Mouse (Mus musculus) adrenal gland, postnatal 10 days (tissue): ENCODE measurements around the gene Chn2. TPM values are rescaled to one million over a fixed set of nuclear protein-coding genes. Genes with fewer than 3 reads are reported as not detected.

ENCODE experiments used
- DNase-seq: peaks from one replicate; pipeline ENCODE4 v3.0.0; 2021; ENCODE audit warnings: mixed read lengths
- total RNA-seq, 2 experiments: library from RNA; stranded (reverse); gene quantifications; 2 replicates each; pipeline ENCODE4 v1.2.3; 2021

The Chn2 gene
- total RNA-seq, 2 experiments from 2014 or later = 9.5 to 12.2 TPM

GRCm38 (mm10) chr6:54248354-54249252 is 209.2 kb downstream of the Chn2 start:
- DNase-seq = no peak

GRCm38 (mm10) chr6:54251401-54252191 is 212.2 kb downstream of the Chn2 start:
- peak; percentile 22 for DNase-seq

GRCm38 (mm10) chr6:54253206-54253605 is 213.9 kb downstream of the Chn2 start:
- DNase-seq = peak; percentile 59

GRCm38 (mm10) chr6:54253881-54254280 is 214.5 kb downstream of the Chn2 start:
- peak; percentile 12 for DNase-seq

GRCm38 (mm10) chr6:54254759-54255158 is 215.4 kb downstream of the Chn2 start:
- peak; percentile 55 for DNase-seq

- DNase-seq = no peak
Observed at GRCm38 (mm10) chr6:54255321-54255720, 216.0 kb downstream of the Chn2 start.

GRCm38 (mm10) chr6:54256397-54256796 is 217.0 kb downstream of the Chn2 start:
- DNase-seq = peak; percentile 26

- DNase-seq = no peak
Observed at GRCm38 (mm10) chr6:54257552-54257951, 218.2 kb downstream of the Chn2 start.

- no peak for DNase-seq
Observed at GRCm38 (mm10) chr6:54258462-54258861, 219.1 kb downstream of the Chn2 start.

- no peak for DNase-seq
Observed at GRCm38 (mm10) chr6:54262732-54263131, 223.4 kb downstream of the Chn2 start.

GRCm38 (mm10) chr6:54263890-54264289 is 224.5 kb downstream of the Chn2 start:
- no peak for DNase-seq

- no peak for DNase-seq
Observed at GRCm38 (mm10) chr6:54264537-54264936, 225.2 kb downstream of the Chn2 start.

GRCm38 (mm10) chr6:54265384-54265783 is 226.0 kb downstream of the Chn2 start:
- no peak for DNase-seq

- DNase-seq = no peak
Observed at GRCm38 (mm10) chr6:54272556-54273378, 233.4 kb downstream of the Chn2 start.

GRCm38 (mm10) chr6:54273379-54273730 is 234.0 kb downstream of the Chn2 start:
- no peak for DNase-seq

GRCm38 (mm10) chr6:54277234-54277633 is 237.9 kb downstream of the Chn2 start:
- DNase-seq = no peak

GRCm38 (mm10) chr6:54277828-54278227 is 238.5 kb downstream of the Chn2 start:
- no peak for DNase-seq

- no peak for DNase-seq
Observed at GRCm38 (mm10) chr6:54278613-54279012, 239.3 kb downstream of the Chn2 start.

- DNase-seq = no peak
Observed at GRCm38 (mm10) chr6:54279391-54279790, 240.0 kb downstream of the Chn2 start.

- no peak for DNase-seq
Observed at GRCm38 (mm10) chr6:54280248-54280647, 240.9 kb downstream of the Chn2 start.

GRCm38 (mm10) chr6:54283299-54283698 is 243.9 kb downstream of the Chn2 start:
- DNase-seq = no peak

GRCm38 (mm10) chr6:54284167-54284711 is 244.9 kb downstream of the Chn2 start:
- no peak for DNase-seq
